Mouse (Mus musculus) heart, postnatal 25 days (tissue): ENCODE data around the gene Mcrs1. TPM values are rescaled to one million over a fixed set of nuclear protein-coding genes. Genes with fewer than 3 reads are reported as not detected.

Experiments
- DNase-seq: peaks from one replicate; pipeline ENCODE4 v3.0.0; 2022; ENCODE audit warnings: low spot score
- intact Hi-C: fragments of 180-260 bp; cut with DNase I; formaldehyde crosslinking; loops from one replicate; pipeline ENCODE4 v1.15.1; 2025
- total RNA-seq, 2 experiments: library from RNA; stranded (reverse); gene quantifications; 2 replicates each; pipeline ENCODE4 v1.2.3; 2021

Mcrs1 gene
- total RNA-seq, 2 experiments from 2014 or later: 47.4 to 50.9 TPM

DNA sequence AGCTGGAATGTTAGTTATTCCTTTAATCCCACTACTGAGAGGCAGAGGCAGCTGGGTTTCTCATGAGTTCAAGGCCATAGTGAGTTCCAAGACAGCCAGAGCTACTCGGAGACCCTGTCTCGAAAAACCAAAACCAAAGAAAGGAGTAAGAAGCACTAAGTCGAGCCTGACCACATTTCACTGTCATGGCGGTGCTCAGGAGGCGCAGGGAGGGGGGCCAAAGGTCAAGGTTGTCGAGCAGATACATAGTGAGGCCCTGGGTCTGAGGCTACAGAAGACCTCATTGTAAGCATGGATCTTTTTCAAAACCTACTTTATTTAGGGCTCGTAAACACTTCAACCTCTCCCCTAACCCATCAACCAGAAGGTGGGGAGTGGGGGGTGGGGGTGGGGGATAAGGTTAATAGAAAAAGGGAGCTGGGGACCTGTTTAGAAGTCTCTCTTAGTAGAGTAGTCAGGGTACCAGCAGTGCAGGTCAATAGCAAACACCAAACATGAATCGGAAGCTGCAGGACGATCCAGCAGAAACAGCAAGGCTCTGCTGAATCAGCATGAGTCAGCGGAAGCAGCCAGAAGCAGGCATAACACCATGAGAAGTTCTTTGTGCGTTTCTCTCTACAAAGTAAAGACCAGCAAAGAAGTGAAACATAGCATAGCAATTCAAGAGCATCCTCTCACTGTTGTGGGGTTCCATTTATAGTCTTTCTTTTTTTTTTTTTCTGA lies 35.9 kb downstream of the Mcrs1 start:
- intact Hi-C loops: loop anchor here (1.0 kb wide), 1 partner anchor 49 kb away; no protein-coding TSS in a partner anchor

DNA sequence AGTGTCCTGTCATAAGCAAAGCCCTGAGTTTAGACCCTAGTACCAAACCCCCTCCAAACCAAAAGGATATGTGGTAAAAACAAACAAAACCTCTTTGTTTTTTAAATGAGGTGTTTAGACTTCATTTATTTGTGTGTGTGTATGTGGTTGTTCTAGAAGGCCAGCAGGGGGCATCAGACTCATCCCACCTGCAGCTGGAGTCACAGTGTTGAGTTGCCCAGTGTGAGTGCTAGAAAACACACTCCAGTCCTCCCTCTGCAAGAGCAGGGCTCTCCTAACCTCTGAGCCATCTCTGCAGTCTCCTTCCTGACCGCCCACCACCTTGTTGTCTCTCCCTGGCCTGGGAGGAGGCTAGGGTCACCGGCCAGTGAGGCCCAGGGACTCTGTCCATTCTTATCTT lies 36.8 kb downstream of the Mcrs1 start:
- no peak for DNase-seq
- intact Hi-C loops: loop anchor here (1.0 kb wide), 1 partner anchor 50 kb away; no protein-coding TSS in a partner anchor

More for the DNA sequence above, 35.9 kb downstream of the Mcrs1 start:
- no peak for DNase-seq

DNA sequence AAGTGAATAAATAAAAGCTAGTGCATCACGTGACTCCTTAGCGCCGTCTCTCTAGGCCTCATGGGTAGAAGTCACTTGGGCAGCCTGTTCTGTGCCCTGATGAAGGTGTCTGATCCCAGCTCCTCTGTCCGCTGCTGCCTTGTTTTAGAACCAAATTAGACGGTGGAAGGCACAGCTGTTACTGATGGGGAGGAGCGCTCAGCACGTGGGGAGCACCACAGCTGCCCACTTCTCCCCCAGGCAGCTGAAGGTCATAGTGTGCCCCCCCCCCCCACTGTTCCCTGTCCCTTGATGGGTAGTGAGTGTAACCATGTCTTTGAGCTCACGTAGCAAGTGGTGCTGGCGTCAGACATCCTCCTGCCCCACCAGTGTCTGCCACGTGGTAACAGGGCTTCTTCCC lies 38.6 kb downstream of the Mcrs1 start:
- DNase-seq: no peak
- intact Hi-C loops: no loop called here

DNA sequence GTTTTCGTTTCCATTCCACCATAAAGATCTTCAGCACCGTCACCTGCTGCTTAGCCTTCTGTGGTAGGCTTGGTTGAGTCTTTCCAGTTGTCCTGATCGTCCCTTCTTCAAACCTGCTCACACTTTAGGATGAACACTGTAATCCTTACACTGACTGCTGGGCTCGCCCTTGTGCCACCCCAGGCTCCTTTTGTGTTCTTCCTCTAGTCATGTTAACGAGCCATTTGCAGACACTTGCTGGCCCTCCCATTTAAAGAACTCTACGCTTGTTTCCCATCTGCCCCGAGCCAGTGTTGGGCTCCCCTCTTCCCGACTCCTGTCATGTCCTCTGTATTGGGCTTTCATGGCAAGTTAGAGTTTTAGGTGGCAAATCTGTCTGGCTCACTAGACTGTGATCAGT lies 45.8 kb downstream of the Mcrs1 start:
- DNase-seq: no peak
- intact Hi-C loops: no loop called here

DNA sequence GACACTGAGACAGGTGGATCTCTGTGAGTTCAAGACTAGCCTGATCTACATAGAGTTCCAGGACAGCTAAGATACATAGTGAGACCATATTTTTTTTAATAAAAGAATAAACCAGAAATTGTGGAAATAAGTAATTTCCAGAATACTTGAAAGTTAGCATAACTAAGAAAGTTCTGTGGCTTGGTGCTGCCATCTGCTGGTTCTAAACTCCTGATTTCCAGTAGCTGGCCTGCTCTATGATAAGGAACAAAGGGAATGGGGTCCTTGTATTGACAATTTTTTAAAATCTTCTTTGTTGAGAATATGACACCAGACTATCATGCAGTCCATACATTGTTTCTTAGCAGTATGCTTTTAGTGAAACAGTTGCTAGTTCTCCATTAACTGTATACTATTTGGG lies 53.0 kb downstream of the Mcrs1 start:
- no peak for DNase-seq
- intact Hi-C loops: loop anchor here (2.0 kb wide), 1 partner anchor 150 kb away; no protein-coding TSS in a partner anchor

DNA sequence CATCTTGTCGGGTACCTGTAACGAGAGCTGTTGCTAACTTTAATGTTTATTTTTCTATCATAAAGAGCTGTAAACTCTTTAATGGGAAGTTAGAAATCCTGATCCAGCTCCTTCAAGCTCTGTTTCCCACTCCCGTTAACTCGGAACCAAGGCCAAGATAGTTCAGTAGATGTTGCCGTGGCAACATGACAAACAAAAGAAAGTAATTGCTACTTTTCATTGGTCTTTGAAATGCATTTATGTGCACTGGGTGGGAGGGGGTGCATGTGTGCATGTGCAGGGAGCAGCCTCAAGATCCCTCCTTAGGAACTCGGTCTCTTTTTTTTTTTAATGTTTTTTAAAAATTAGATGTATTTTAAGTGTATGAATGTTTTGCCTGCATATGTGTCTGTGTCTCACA lies 56.7 kb downstream of the Mcrs1 start:
- intact Hi-C loops: no loop called here
- DNase-seq: no peak

DNA sequence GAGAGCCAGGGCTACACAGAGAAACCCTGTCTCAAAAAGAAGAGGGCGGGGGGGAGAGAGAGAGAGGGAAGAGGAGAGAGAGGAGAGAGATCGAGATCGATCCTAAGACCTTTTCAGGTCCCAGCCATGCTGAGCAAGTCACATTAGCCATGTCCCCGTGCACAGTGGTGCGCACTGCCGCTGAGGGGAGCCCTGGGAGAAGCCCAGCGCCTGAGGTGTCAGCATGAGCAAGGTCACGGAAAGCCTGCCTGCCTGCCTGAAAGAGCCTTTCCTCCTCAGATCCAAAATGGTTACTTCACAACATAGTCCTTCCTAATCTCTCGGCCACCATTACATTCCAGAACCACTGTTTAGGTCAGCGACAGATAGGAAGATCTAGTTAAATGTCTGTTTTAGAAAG lies 57.4 kb downstream of the Mcrs1 start:
- intact Hi-C loops: no loop called here
- DNase-seq: no peak

Other genes with a start within 250 kb of the Mcrs1 start
- 10 to 100 TPM; 33.5 to 33.7 TPM for gene Tuba1c, start 222.1 kb downstream of the Mcrs1 start, total RNA-seq
- gene Prph, start 196.8 kb downstream of the Mcrs1 start, total RNA-seq: under 1 TPM; 0.14 to 0.42 TPM
- under 1 TPM; 0.13 to 0.67 TPM for gene Troap, start 177.4 kb downstream of the Mcrs1 start, total RNA-seq
- not detected for gene C1ql4, start 164.1 kb downstream of the Mcrs1 start, total RNA-seq
- gene Dnajc22, start 158.8 kb downstream of the Mcrs1 start, total RNA-seq: under 1 TPM; 0.16 to 0.45 TPM
- gene Spats2, start 126.0 kb downstream of the Mcrs1 start, total RNA-seq: 1 to 10 TPM; 7.7 to 7.9 TPM
- under 1 TPM; 0.06 to 0.18 TPM for gene Kcnh3, start 27.1 kb downstream of the Mcrs1 start, total RNA-seq
- gene Prpf40b, start 43.1 kb upstream of the Mcrs1 start, total RNA-seq: 10 to 100 TPM; 20.2 to 20.7 TPM
- not detected for gene Fam186b, start 43.9 kb upstream of the Mcrs1 start, total RNA-seq
- 10 to 100 TPM; 20.1 to 21.1 TPM for gene Fmnl3, start 118.5 kb upstream of the Mcrs1 start, total RNA-seq
- gene Tmbim6, start 140.9 kb upstream of the Mcrs1 start, total RNA-seq: 100 to 1,000 TPM; 207 to 215 TPM
- gene Nckap5l, start 205.8 kb upstream of the Mcrs1 start, total RNA-seq: 1 to 10 TPM; 6.4 to 7.6 TPM
- 1 to 10 TPM; 3.2 to 4.0 TPM for gene Bcdin3d, start 222.8 kb upstream of the Mcrs1 start, total RNA-seq